In the genomic region with DNA sequence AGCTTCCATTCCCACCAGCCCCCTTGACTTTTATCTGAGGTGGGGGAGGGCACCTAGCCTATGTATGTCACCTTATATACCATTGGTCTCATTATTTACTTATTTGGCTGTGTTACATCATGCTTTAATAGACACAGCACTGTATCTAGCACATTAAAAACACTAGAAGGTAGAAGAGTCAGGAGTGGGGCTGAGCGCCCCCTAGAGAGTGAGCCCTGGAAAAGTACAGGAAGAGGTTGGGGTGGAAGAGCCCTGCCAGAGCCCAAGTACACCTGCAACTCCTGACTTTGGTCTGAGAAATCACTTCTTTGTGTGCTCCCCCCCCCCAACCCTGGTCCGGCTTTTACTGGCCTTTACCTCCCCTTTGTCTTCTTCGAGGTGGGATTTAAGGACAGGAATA, we compare ENCODE assay signal across 9 mouse cellular contexts. TPM values are rescaled to one million over a fixed set of nuclear protein-coding genes. Genes with fewer than 3 reads are reported as not detected.
DNase-seq lines count a peak whose midpoint lies in the region; ATAC-seq and TF ChIP-seq lines count a peak whose summit lies in the region.
"Had no signal": no experiment of that assay in that cellular context is flagged by ENCODE, and none has a peak within 500 bp of the region (broad histone marks: within the 10 kb centered on the region; RNA-seq: fewer than 3 reads in every experiment).

No protein-coding gene starts in this region.

- peaks cover 15% of the 10 kb centered on the region; the same call in 1 of the 2 replicates for H3K4me1 ChIP-seq in kidney, embryonic 15.5 days
- peaks cover 15% of the 10 kb centered on the region for H3K4me1 ChIP-seq in E14TG2a.4 (replicated peaks; ENCODE audit: low read depth, low read length)
- H3K4me1 ChIP-seq in bone marrow macrophage, adult 2 months (ENCODE audit: control insufficient read depth, insufficient read depth, low read length) = no peaks in the 10 kb centered on the region

- H3K4me3 ChIP-seq in kidney, embryonic 15.5 days (replicated peaks) = no peak overlapping the region
- no peak overlapping the region for H3K4me3 ChIP-seq in E14TG2a.4 (replicated peaks; ENCODE audit: low read length)
- H3K4me3 ChIP-seq in bone marrow macrophage, adult 2 months (ENCODE audit: insufficient read depth, low read length) = no peak overlapping the region
- H3K4me3 ChIP-seq: heart, embryonic 12.5 days; lung, embryonic 15.5 days had no signal

- no peak for TF ChIP-seq POLR2A in bone marrow macrophage, adult 2 months (IDR thresholded peaks at IDR 0.05; ENCODE audit: borderline replicate concordance, low read depth, low read length)

- TF ChIP-seq CTCF in E14TG2a.4 (conservative IDR thresholded peaks at IDR 0.05; ENCODE audit: low read length) = peak; percentile 64
- TF ChIP-seq CTCF in bone marrow macrophage, adult 2 months (IDR thresholded peaks at IDR 0.05; ENCODE audit: low read depth, low read length) = peak; percentile 50

- no peak overlapping the region for H3K9ac ChIP-seq in kidney, embryonic 15.5 days
- H3K9ac ChIP-seq: heart, embryonic 12.5 days; lung, embryonic 15.5 days had no signal

- intact Hi-C loops in left cerebral cortex, postnatal 36 days (cut with DNase I) = no loop called here

- H3K36me3 ChIP-seq in kidney, embryonic 15.5 days = 0 out of 2 replicates have a peak, but pooled peaks cover 2% of the 10 kb centered on the region
- peaks cover 15% of the 10 kb centered on the region for H3K36me3 ChIP-seq in E14TG2a.4 (ENCODE audit: insufficient read depth, low read length)
- H3K36me3 ChIP-seq: heart, embryonic 12.5 days; lung, embryonic 15.5 days had no signal

- DNase-seq in kidney, adult 9 months = peak; percentile 35
- peak; percentile 38 to 45 for DNase-seq in spleen, postnatal 14 days (ENCODE audit: low spot score in 2 of 2)
- DNase-seq in layer of hippocampus, adult 11-12 months (ENCODE audit: low spot score) = no peak
- no peak for DNase-seq in left cerebral cortex, postnatal 36 days (ENCODE audit: low spot score in 2 of 2)

- ATAC-seq in kidney, embryonic 15.5 days (replicated peaks; ENCODE audit: low FRiP score) = no peak

- no peak overlapping the region for H3K27ac ChIP-seq in kidney, embryonic 15.5 days
- no peak overlapping the region for H3K27ac ChIP-seq in bone marrow macrophage, adult 2 months (ENCODE audit: insufficient read depth, low read depth, low read length)
- H3K27ac ChIP-seq: lung, embryonic 15.5 days had no signal

- no peaks in the 10 kb centered on the region for H3K9me3 ChIP-seq in kidney, embryonic 15.5 days (replicated peaks)
- H3K9me3 ChIP-seq in E14TG2a.4 (ENCODE audit: low read length) = no peaks in the 10 kb centered on the region
- H3K9me3 ChIP-seq: heart, embryonic 12.5 days; lung, embryonic 15.5 days had no signal

- 44% methylated on average over 3 of the region's 3 CpGs for WGBS in kidney, embryonic 15.5 days

- no peak overlapping the region for H3K4me2 ChIP-seq in kidney, embryonic 15.5 days
- H3K4me2 ChIP-seq: heart, embryonic 12.5 days; lung, embryonic 15.5 days had no signal

- no peaks in the 10 kb centered on the region for H3K27me3 ChIP-seq in kidney, embryonic 15.5 days
- peaks cover 15% of the 10 kb centered on the region for H3K27me3 ChIP-seq in E14TG2a.4 (ENCODE audit: insufficient read depth, low read length)
- H3K27me3 ChIP-seq: heart, embryonic 12.5 days; lung, embryonic 15.5 days had no signal

RNA-seq across cellular contexts. Expression of a gene that starts 16.2 kb away (rescaled TPM):
- polyA plus RNA-seq in kidney, embryonic 15.5 days (2015; fragmentation: Nextera tagmentation; extraction: Ambion mirVana) = 5.2 and 6.8 TPM in 2 replicates
- 0.84 and 1.1 TPM in 2 replicates for polyA plus RNA-seq in bone marrow macrophage, adult 2 months (2012; ENCODE audit: insufficient read depth, insufficient read length, missing spikeins)
- 10 to 100 TPM in 1 of 2 experiments, 1 to 10 TPM in 1; 8.1 to 14.0 TPM for total RNA-seq in left cerebral cortex, postnatal 36 days (2021)

RNA-seq across cellular contexts. Expression of a gene that starts 24.4 kb away (rescaled TPM):
- polyA plus RNA-seq in kidney, embryonic 15.5 days (2015; fragmentation: Nextera tagmentation; extraction: Ambion mirVana) = 44.7 and 49.3 TPM in 2 replicates
- polyA plus RNA-seq in bone marrow macrophage, adult 2 months (2012; ENCODE audit: insufficient read depth, insufficient read length, missing spikeins) = 265 and 283 TPM in 2 replicates
- total RNA-seq in left cerebral cortex, postnatal 36 days (2021) = 10 to 100 TPM; 26.3 to 30.7 TPM

RNA-seq across cellular contexts. Expression of a gene that starts 31.0 kb away (rescaled TPM):
- 61.4 and 68.2 TPM in 2 replicates for polyA plus RNA-seq in kidney, embryonic 15.5 days (2015; fragmentation: Nextera tagmentation; extraction: Ambion mirVana)
- 20.5 and 23.2 TPM in 2 replicates for polyA plus RNA-seq in bone marrow macrophage, adult 2 months (2012; ENCODE audit: insufficient read depth, insufficient read length, missing spikeins)
- 10 to 100 TPM; 31.6 to 38.6 TPM for total RNA-seq in left cerebral cortex, postnatal 36 days (2021)

Comparison
In these comparisons a context has a peak if more than half of its experiments do, and no peak if none do; other contexts are left out.
1. DNase-seq: peak in kidney, adult 9 months (single experiment) and spleen, postnatal 14 days (2 of 2); none in layer of hippocampus, adult 11-12 months (single experiment) and left cerebral cortex, postnatal 36 days (0 of 2).